Mouse (Mus musculus) retina, postnatal 1 day (tissue): ENCODE data around the gene Nxpe5.

Experiments
- DNase-seq: peaks from one replicate; pipeline ENCODE4 v3.0.0-alpha.2; 2012

The Nxpe5 gene

DNA sequence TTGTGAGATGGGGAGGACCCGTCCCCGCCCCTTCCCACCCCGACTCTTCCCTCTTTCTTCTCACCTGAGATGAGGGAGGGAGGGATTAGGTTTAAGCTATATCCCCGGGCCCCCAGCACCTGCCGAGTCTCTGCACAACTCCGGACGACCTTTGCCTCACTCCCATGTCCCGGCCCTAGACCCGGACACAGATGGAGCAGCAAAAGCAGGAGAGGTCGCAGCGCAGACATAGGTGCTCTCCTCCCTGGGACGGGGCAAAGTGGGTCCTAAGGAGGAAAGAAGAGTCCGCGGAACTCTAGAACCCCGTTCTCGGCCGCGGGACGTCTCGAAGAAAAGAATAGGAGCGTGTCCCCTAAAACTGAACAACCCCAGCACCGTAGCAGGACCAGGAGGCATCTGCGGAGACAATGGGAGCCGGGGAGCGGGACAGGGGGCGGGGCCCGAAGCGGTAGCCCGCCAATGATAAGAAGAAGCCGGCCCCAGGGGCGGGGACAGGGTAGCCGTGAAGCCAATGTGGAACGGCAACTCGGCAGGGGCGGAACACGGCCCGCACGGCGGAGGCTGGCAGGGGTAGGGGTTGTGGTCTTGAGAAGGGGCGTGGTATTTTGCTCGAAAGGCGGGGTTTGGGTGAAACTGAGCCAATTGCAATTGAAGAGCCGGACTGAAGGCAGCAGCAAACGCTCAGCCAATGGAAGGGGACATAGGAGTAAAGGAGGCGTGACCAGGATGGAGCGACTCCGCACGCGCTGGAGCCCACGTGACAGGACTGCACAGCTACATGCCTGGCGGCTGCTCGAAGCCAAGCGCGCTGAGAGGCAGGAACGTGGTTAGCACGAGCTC, 54.1 kb downstream of the Nxpe5 start, which contains the start of the genes Gm43720, Gpc2 and Stag3:
TSS of gene Gm43720 (minus strand) at position 374 of the 840 bp plus-strand sequence.
TSS of gene Gpc2 (minus strand) at position 421 of the 840 bp plus-strand sequence.
TSS of gene Stag3 (plus strand) at position 656 of the 840 bp plus-strand sequence.
- DNase-seq: peak; percentile 99

DNA sequence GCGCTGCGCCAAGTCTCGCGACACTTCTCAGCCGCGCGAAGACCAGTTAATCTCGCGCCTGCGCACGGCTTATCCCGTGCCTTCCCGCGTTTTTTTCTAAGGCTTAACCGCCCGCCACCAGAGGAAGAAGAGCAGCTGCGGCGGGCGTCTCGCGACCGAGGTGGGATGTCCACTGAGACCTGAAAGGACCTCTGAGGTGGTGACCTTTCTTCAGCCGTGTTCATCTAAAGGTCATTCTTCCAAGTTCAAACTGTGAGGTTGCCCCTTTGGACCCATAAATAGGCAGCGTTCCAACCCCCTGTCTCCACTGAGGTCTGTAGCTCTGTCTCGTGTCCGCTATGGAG, 54.7 kb downstream of the Nxpe5 start:
- no peak for DNase-seq

DNA sequence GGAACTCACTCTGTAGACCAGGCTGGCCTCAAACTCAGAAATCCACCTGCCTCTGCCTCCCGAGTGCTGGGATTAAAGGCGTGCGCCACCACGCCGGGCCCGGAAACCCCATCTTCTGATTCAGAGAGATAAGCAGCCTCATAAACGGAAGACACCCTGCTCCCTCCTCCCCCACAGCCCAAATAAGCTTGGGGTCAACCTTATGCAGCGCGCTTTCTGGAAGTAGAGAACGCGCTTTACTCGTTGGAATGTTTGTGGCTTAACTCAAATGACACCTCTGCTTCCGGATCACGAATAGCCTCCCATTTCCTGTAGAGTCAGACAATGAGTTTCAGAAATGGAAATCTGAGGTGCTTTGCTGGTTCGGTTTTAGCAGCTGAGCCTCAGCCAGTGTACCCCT, 55.1 kb downstream of the Nxpe5 start:
- no peak for DNase-seq

- DNase-seq: no peak
These were observed 56.1 kb downstream of the Nxpe5 start for GRCm38 (mm10) chr5:138281798-138282197.

DNA sequence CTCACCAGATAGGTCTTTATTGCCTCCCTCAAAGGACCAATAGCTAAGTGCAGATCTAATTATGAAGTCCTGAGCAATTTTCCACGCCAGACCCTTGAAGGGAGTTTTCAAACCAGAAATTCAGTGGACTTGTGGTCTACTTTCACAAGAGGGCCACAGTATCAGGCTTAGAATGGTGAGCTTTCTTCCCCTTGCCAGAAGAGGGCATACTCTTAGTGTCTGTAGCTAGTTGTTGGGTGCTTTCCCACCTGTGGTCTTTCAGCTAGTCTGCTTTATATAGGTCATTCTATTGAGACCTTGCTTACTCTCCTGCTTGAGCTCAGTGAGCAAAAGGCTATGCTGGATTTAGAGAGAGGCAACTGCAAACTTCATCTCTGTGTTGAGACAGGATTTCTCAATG, 57.8 kb downstream of the Nxpe5 start:
- DNase-seq: no peak

- no peak for DNase-seq
These were observed 62.2 kb downstream of the Nxpe5 start for GRCm38 (mm10) chr5:138287861-138288260.

DNA sequence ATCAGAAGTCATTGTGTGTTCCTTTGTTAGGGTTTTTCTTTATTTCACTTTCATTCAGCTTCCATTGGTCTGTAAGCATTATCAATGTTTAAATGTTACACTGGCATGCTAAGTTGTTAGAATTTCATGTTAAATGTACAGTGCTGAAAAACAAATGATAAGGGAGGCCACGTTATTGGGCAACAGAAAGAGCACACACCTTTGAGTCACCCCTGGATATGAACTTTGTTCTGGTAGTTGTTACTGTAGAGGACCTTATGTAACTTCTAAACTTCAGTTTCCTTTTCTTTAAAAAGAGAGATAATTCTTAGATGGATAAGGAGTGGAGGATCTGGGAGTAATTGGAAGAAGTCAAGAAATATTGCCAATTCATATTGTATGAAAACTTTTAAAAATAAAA, 65.9 kb downstream of the Nxpe5 start:
- no peak for DNase-seq

DNA sequence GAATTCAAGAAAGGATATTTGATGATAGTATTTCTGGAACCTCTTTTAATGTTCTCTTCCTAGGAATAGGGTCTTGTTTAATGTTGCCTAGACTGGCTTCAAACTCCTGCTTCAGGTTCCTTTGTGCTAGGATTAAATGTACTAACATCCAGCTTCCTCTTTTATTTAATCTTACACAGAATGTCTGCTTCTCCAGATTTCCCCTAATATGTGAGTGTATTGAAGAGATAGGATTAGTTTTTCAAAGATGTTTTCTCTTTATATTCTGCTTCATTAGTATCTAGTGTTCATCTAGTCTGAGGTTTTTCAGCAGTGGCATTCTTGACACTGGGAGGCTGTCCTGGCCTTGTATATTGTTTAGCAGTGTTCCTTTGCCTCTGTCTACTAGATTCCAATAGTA, 68.5 kb downstream of the Nxpe5 start:
- no peak for DNase-seq

- DNase-seq: no peak
These were observed 73.9 kb downstream of the Nxpe5 start for GRCm38 (mm10) chr5:138299613-138300012.
